Mouse (Mus musculus) liver, embryonic 14.5 days (tissue): ENCODE measurements around the gene Rab3il1.

Source experiments
- CTCF ChIP-seq: IDR thresholded peaks from 2 replicates; pipeline ENCODE4 v1.5.1; 2016; ENCODE audit warnings: antibody characterized with exemption, low read depth, control low read depth
- EP300 ChIP-seq: IDR thresholded peaks from 2 replicates; pipeline ENCODE4 v1.6.1; 2016; ENCODE audit warnings: antibody characterized with exemption, low read depth

DNA sequence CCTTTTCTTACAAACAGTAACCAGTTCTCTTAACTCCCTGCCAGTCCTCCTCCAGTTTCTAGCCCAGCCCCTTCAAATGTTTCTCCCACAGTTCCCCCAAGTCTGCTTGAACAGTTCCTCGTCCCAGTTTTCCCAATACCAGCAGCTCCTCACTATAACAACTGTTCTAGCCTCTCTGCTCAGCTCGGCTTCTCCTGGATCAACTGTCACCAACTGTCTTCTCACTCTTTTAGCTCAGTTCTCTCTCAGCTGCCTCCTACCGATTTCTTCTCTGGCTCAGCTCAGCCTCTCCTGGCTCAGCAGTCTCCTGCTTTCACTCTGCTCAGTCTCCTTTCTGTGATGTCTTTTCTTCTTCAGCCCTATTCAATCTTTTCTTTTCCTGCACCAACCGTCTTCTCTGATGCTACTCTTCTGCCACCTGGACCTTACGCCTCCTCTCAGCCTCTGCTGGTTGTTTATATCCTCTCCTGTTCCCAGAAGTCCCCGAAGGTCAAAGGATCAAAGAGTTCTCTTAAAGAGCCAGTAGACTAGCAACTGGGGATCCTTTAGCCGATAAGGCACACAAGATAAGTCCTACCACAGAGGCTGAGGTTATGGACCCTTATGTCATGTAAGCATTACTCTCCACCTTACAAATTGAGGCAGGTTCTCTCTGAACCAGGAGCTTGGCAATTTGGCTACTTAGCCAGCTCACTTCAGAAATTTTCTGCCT lies 37.1 kb upstream of the Rab3il1 start:
- no peak for TF ChIP-seq CTCF
- no peak for TF ChIP-seq EP300
